Mouse (Mus musculus): Measurements from ENCODE around the gene Igfbp6. TPM values are rescaled to one million over a fixed set of nuclear protein-coding genes. Genes with fewer than 3 reads are reported as not detected.

The Igfbp6 gene
- total and polyA plus RNA-seq, 3 experiments, result 0.38 TPM; not detected in 2

GRCm38 (mm10) chr15:102100161-102100981, 43.8 kb upstream of the Igfbp6 start, which contains the start of gene Tns2:
Tns2 (plus strand) TSS chr15:102100413.
- no peaks in the 10 kb centered on the region for H3K9me3 ChIP-seq (replicated peaks; ENCODE audit: low read length)
- no peaks in the 10 kb centered on the region for H3K79me2 ChIP-seq (replicated peaks; ENCODE audit: control insufficient read depth, extremely low read depth, insufficient read depth, poor library complexity, severe bottlenecking)
- dilution Hi-C loops (cut with MboI; ENCODE audit: extremely low pct_ligation_motif_present, extremely low pct_unique_long_range_greater_than_20kb, low sequenced_read_pairs) (no loop called here), in situ Hi-C loops (cut with MboI; ENCODE audit: low pct_ligation_motif_present, low pct_unique_long_range_greater_than_20kb, low sequenced_read_pairs) (loop anchor here (5.0 kb wide), 1 partner anchor 37 kb away; the partner anchor contains the start of gene Spryd3)
- peaks cover 58% of the 10 kb centered on the region for H3K27me3 ChIP-seq (replicated peaks)
- TF ChIP-seq CTCF (conservative IDR thresholded peaks at IDR 0.05 in 1 of 2, IDR thresholded peaks at IDR 0.05 in 1 of 2; ENCODE audit: low read depth in 2 of 2, low read length in 2 of 2) (peak in 1 of 2 experiments; percentile 99; a peak in 2 of 4 replicates), NELFE (IDR thresholded peaks at IDR 0.05; ENCODE audit: low read depth, low read length) (peak; percentile 59; the same call in 1 of the 2 replicates), POLR2AphosphoS2 (IDR thresholded peaks at IDR 0.05; ENCODE audit: low read depth, low read length) (no peak), MEF2A (IDR thresholded peaks at IDR 0.05; ENCODE audit: borderline replicate concordance, low read depth, low read length) (0 out of 2 replicates have a peak, but pooled peaks have one; percentile 51), ELF1 (IDR thresholded peaks at IDR 0.05; ENCODE audit: low read depth, low read length) (peak; percentile 22; the same call in 1 of the 2 replicates), MAX (IDR thresholded peaks at IDR 0.05; ENCODE audit: low read length) (no peak), UBTF (IDR thresholded peaks at IDR 0.05; ENCODE audit: low read depth, low read length) (0 out of 2 replicates have a peak, but pooled peaks have one; percentile 37), RAD21 (IDR thresholded peaks at IDR 0.05; ENCODE audit: low read depth, low read length) (peak; percentile 36), IRF4 (IDR thresholded peaks at IDR 0.05; ENCODE audit: low read depth, low read length) (peak; percentile 31; the same call in 1 of the 2 replicates), POLR2A (IDR thresholded peaks at IDR 0.05; ENCODE audit: low read depth, low read length) (no peak), SIN3A (IDR thresholded peaks at IDR 0.05; ENCODE audit: low read length) (0 out of 2 replicates have a peak, but pooled peaks have one; percentile 6), CHD2 (IDR thresholded peaks at IDR 0.05; ENCODE audit: low read length) (no peak), MXI1 (IDR thresholded peaks at IDR 0.05; ENCODE audit: low read depth, low read length) (peak; percentile 43; the same call in 1 of the 2 replicates), SMC3 (IDR thresholded peaks at IDR 0.05; ENCODE audit: low read depth, low read length) (peak; percentile 60)
- H3K9ac ChIP-seq (ENCODE audit: insufficient read depth, low read depth), result peak within 1 kb of the TSS; percentile 49
- H3K4me3 ChIP-seq (replicated peaks in 1 of 3; ENCODE audit: low read depth in 2 of 3, low read length in 2 of 3, poor library complexity in 1 of 3), result peak within 1 kb of the TSS; percentile 26 to 62 (median 31)
- H3K36me3 ChIP-seq (replicated peaks in 1 of 2; ENCODE audit: control insufficient read depth in 1 of 2, insufficient read depth in 1 of 2, low read length in 1 of 2), result peaks cover 19 to 35% of the 10 kb centered on the region in 2 experiments
- no peak within 1 kb of the TSS for H3K27ac ChIP-seq (ENCODE audit: insufficient read depth, low read depth)
- H3K4me1 ChIP-seq (ENCODE audit: control insufficient read depth in 1 of 2, insufficient read depth in 2 of 2), result peaks cover 7 to 28% of the 10 kb centered on the region in 2 experiments
- DNase-seq (ENCODE audit: extremely low read depth), result no peak
- H3K4me2 ChIP-seq (ENCODE audit: insufficient read depth, low read depth, poor library complexity, severe bottlenecking), result peak within 1 kb of the TSS; percentile 61

- Histone ChIP-seq H3K27me3 (replicated peaks) (peaks cover 65% of the 10 kb centered on the region), H3K9me3 (replicated peaks; ENCODE audit: low read length) (no peaks in the 10 kb centered on the region), H3K36me3 (replicated peaks in 1 of 2; ENCODE audit: control insufficient read depth in 1 of 2, insufficient read depth in 1 of 2, low read length in 1 of 2) (peaks cover 12 to 27% of the 10 kb centered on the region in 2 experiments), H3K4me1 (ENCODE audit: control insufficient read depth in 1 of 2, insufficient read depth in 2 of 2) (peaks cover 8 to 30% of the 10 kb centered on the region in 2 experiments), H3K4me2 (ENCODE audit: insufficient read depth, low read depth, poor library complexity, severe bottlenecking) (peak overlapping the region; percentile 61; the same call in 1 of the 2 replicates), H3K4me3 (replicated peaks in 1 of 3; ENCODE audit: low read depth in 2 of 3, low read length in 2 of 3, poor library complexity in 1 of 3) (no peak overlapping the region), H3K9ac (ENCODE audit: insufficient read depth, low read depth) (no peak overlapping the region), H3K79me2 (replicated peaks; ENCODE audit: control insufficient read depth, extremely low read depth, insufficient read depth, poor library complexity, severe bottlenecking) (no peaks in the 10 kb centered on the region), H3K27ac (ENCODE audit: insufficient read depth, low read depth) (no peak overlapping the region)
- no peak for DNase-seq (ENCODE audit: extremely low read depth)
- TF ChIP-seq E2F4 (IDR thresholded peaks at IDR 0.05; ENCODE audit: insufficient replicate concordance, low read depth, low read length) (no peak), ELF1 (IDR thresholded peaks at IDR 0.05; ENCODE audit: low read depth, low read length) (no peak), ZNF384 (IDR thresholded peaks at IDR 0.05; ENCODE audit: low read depth, low read length) (no peak), JUN (IDR thresholded peaks at IDR 0.05; ENCODE audit: insufficient read depth, low read depth, low read length) (no peak), USF1 (IDR thresholded peaks at IDR 0.05; ENCODE audit: low read depth, low read length) (no peak), MAX (IDR thresholded peaks at IDR 0.05; ENCODE audit: low read length) (no peak), NRF1 (IDR thresholded peaks at IDR 0.05; ENCODE audit: low read depth, low read length) (no peak), GABPA (IDR thresholded peaks at IDR 0.05; ENCODE audit: insufficient replicate concordance, low read depth, low read length) (no peak), POLR2AphosphoS2 (IDR thresholded peaks at IDR 0.05; ENCODE audit: low read depth, low read length) (no peak), MXI1 (IDR thresholded peaks at IDR 0.05; ENCODE audit: low read depth, low read length) (no peak), NELFE (IDR thresholded peaks at IDR 0.05; ENCODE audit: low read depth, low read length) (no peak), CHD2 (IDR thresholded peaks at IDR 0.05; ENCODE audit: low read length) (no peak), SIN3A (IDR thresholded peaks at IDR 0.05; ENCODE audit: low read length) (no peak), MYC (IDR thresholded peaks at IDR 0.05; ENCODE audit: low read depth, low read length) (no peak), RAD21 (IDR thresholded peaks at IDR 0.05; ENCODE audit: low read depth, low read length) (no peak), POLR2A (IDR thresholded peaks at IDR 0.05; ENCODE audit: low read depth, low read length) (no peak), MEF2A (IDR thresholded peaks at IDR 0.05; ENCODE audit: borderline replicate concordance, low read depth, low read length) (no peak), USF2 (conservative IDR thresholded peaks at IDR 0.05; ENCODE audit: low read depth, low read length) (no peak), KAT2A (IDR thresholded peaks at IDR 0.05; ENCODE audit: insufficient replicate concordance, low read length) (no peak), MAFK (IDR thresholded peaks at IDR 0.05; ENCODE audit: insufficient replicate concordance, low read length) (no peak)
- dilution Hi-C loops (cut with MboI; ENCODE audit: extremely low pct_ligation_motif_present, extremely low pct_unique_long_range_greater_than_20kb, low sequenced_read_pairs) (no loop called here), in situ Hi-C loops (cut with MboI; ENCODE audit: low pct_ligation_motif_present, low pct_unique_long_range_greater_than_20kb, low sequenced_read_pairs) (loop anchor here (5.0 kb wide), 1 partner anchor 36 kb away; the partner anchor contains the start of gene Spryd3)
Measured at GRCm38 (mm10) chr15:102100996-102101671, 43.0 kb upstream of the Igfbp6 start.
